Mouse (Mus musculus) urinary bladder, postnatal 14 days (tissue): ENCODE measurements around the gene Igsf8.
"Not testable (repeated sequence)": the region's sequence is repeated elsewhere in the genome, so short reads cannot be mapped to it uniquely, and the experiment has no call there.

Experiments
- DNase-seq: peaks from one replicate; pipeline ENCODE4 v3.0.0; 2021; ENCODE audit warnings: low spot score

Igsf8 gene

GRCm38 (mm10) chr1:172261477-172262078 lies at the start of gene Igsf8:
TSS of gene Igsf8 (plus strand) at chr1:172261641.
- no peak for DNase-seq

DNA sequence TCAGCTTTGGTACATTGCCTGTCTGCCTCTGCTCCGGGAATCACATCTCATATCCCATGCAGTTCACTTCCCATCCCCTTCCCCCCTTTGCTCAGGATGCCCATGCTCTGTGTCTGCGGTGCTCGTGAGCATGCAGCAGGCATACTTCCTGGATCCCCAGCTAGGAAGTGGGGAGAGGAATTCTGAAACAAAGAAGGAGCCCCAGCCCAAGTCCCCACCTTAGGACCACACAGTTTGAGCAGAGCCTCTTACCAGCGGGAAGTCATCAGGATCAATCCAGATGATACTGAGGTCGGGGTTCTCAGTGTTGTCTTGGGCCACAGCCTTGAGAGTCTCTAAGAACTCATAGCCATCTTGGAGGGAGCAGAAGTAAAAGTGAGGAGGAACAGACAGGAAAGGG lies 48.7 kb upstream of the Igsf8 start:
- DNase-seq = no peak

DNA sequence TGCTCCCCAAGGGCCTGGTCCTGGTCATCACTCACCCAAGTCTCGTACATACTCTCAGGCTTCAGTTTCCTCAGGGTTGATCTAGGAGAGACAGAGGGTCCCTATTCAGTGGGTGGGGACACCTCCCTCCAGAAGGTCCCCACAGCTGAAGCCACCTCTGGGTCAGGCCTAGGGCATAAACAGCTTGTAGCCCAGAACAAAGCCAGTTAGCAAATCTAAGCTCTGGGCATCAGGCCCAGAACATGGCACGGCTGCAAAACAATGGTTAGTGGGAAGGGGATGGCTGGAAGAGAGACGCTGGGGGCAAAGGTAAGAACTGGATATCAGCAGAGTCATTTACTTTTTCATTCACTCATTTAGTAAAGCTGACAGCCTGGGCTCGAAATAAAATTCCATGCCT lies 47.7 kb upstream of the Igsf8 start:
- DNase-seq = no peak

GRCm38 (mm10) chr1:172214748-172215147 lies 46.7 kb upstream of the Igsf8 start:
- no peak for DNase-seq

DNA sequence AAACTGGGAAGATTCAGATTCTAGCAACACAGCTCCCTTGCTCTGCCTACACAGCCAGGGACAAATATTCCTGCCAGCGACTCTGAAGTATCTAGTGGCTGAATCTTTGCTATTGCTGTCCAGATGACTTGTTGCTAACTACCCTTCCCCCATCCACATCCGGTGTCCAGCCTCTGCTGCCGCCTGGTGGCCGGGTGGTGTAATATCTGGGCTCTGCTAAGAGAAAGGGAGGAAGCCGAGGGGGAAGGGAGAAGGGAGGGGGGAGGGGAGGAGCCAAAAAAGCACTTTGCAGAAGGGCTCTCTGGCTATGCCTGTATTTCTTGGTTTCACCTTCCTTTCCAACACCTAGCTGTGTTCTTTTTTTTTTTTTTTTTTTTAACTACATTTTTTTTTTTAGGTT lies 44.3 kb upstream of the Igsf8 start:
- DNase-seq = peak; percentile 91

DNA sequence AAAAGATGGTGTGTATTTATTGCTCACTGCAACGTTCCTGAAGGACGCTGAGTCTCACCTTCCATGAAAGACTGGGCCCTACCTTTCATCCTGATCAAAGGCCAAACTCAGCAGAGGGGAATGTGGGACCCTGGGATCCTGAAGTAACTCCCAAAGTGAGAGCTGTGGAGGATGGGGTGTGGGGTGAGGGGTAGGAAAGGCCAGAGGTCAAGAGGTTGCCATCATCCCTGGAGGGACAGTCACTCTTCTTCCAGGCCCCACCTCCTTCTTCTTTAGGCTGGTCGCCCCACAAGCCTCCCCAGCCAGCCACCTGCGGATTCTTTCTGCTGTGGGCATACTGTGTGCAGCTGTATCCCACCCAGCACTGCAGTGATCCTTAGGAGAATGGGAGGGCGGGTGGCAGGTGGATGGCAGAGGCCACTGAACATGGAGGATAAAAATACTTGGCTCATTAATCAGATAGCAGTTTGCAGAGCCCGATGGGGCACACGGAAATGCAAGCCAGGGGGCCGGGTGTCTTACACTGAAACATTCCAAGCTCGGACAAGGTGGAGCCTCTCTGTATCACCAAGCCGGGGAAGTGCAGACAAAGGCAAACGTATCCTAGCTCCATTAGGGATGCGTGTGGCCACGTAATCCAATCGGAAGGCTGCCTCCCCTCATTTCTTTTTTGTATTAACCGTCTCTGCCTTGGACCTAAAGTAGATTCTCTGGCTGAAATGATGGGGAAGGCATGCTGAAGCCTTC lies 43.1 kb upstream of the Igsf8 start:
- no peak for DNase-seq

GRCm38 (mm10) chr1:172219451-172220406 lies 41.7 kb upstream of the Igsf8 start, which contains the start of gene Casq1:
TSS of gene Casq1 (minus strand) at chr1:172219868.
- no peak for DNase-seq

DNA sequence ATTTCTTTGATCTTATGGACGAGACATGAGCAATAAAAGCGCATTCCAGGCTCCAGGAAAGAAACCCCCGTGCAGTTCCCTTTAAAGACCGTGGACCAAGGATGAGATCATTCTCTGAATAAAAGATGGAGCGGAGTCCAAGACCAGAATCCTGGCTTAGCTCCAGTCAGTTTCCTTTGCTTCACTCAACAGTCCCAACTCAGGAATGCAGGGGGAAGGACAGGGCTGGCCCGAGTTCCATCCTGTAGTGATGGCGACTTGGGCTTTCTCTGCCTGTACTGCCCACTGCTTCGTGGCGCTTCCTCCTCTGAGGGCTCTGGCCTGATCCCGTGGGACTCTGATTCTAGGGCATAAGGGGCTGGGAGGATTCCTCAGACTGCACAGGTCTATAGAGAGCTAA lies 41.0 kb upstream of the Igsf8 start:
- DNase-seq = peak; percentile 60

GRCm38 (mm10) chr1:172221297-172222063 lies 40.0 kb upstream of the Igsf8 start:
- DNase-seq = no peak

- DNase-seq = no peak
Measured at GRCm38 (mm10) chr1:172228209-172228608, 33.2 kb upstream of the Igsf8 start.

DNA sequence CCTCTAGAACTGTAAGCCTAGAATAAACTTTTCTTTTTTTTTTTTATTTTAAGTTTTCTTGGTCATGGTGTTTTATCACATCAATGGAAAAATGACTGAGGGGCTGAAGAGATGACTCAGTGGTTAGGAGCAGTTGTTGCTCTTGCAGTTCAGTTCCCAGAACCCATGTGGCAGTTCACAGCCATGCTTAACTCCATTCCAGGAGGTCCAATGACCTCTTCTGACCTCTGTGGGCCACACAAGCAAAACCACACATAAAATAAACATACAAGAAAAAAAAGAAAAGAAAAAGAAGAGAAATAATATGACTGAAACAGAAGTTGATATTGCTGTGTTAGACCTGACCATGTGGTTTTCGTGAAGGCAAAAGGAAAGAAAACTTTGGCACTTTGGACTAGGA lies 32.2 kb upstream of the Igsf8 start:
- no peak for DNase-seq

GRCm38 (mm10) chr1:172240945-172241708 lies 20.3 kb upstream of the Igsf8 start:
- DNase-seq = no peak

- DNase-seq = no peak
Measured at GRCm38 (mm10) chr1:172242401-172242800, 19.0 kb upstream of the Igsf8 start.

- peak; percentile 34 for DNase-seq
Measured at GRCm38 (mm10) chr1:172243547-172244205, 17.8 kb upstream of the Igsf8 start.

- not testable (repeated sequence) for DNase-seq
Measured at GRCm38 (mm10) chr1:172244645-172245044, 16.8 kb upstream of the Igsf8 start.

DNA sequence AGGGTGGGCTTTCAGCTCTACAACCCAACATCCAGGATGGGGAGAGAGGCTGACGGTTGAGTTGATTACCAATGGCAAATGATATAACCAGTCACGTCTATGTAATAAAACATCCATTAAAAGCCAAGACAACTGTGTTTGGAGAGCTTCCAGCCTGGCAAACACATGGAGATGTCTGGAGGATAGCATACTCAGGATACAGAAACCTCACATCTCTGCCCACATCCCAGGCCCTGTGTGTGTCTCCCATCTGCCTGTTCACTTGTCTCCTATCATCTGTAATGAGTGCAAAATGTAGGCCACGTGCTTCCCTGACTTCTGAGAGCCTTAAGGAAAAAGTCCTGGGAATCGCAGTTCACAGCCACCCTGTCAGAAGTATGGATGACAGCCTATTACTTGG lies 14.2 kb upstream of the Igsf8 start:
- DNase-seq = no peak

GRCm38 (mm10) chr1:172247679-172248078 lies 13.8 kb upstream of the Igsf8 start:
- DNase-seq = peak; percentile 10

GRCm38 (mm10) chr1:172258314-172258713 lies 3.1 kb upstream of the Igsf8 start, which contains the start of gene Atp1a4:
TSS of gene Atp1a4 (minus strand) at chr1:172258414.
- no peak for DNase-seq

GRCm38 (mm10) chr1:172271208-172271607 lies 9.8 kb downstream of the Igsf8 start:
- no peak for DNase-seq

GRCm38 (mm10) chr1:172271765-172272164 lies 10.3 kb downstream of the Igsf8 start:
- no peak for DNase-seq
